Mouse (Mus musculus): ENCODE measurements at regions not wholly inside any gene's neighbourhood (a gene's known extent, or its start where the extent isn't known, plus 50 kb on each side); places are given as distances from the start of the nearest gene placed in this dataset.

DNA sequence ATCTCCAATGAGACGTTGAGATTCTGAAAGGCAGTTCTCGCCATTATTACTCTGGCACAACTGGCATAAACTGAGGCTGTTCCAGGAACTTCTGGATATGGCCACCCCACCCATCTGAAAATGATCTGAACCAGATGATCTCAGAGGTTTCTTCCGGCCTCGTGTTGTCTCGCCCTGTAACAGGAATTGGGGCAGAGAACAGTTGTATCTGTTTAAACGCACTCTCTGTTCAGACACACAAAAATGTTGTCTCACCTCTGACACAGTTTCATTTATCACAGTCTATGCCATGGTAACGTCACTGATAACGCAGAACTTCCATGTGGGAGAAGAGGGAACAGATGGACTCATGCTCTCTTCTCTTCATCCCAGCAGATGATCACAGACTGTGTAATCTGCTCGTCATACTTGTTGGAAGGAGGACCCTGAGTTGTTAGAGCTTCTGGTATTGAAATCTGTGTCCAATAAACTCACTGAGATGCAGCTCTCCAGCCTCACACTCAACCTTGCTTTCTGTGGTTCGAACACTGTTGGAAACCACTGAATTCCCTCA, 63.9 kb upstream of the Sv2b start:
- H3K9ac ChIP-seq (ENCODE audit: low read length), result no peak overlapping the region
- no peaks in the 10 kb centered on the region for H3K9me3 ChIP-seq (ENCODE audit: control insufficient read depth, low read length)
- no peaks in the 10 kb centered on the region for H3K4me1 ChIP-seq (ENCODE audit: control insufficient read depth, insufficient read depth, low read length)
- no peak overlapping the region for H3K4me2 ChIP-seq (ENCODE audit: low read depth)
- 74% methylated on average over 10 of the region's 10 CpGs for WGBS
- H3K27me3 ChIP-seq (ENCODE audit: control insufficient read depth, insufficient read depth, low read length), result no peaks in the 10 kb centered on the region
- DNase-seq (ENCODE audit: low spot score) (no peak), ATAC-seq (ENCODE audit: insufficient read depth, low FRiP score, low TSS enrichment) (no peak)
- H3K27ac ChIP-seq (ENCODE audit: low read depth, low read length), result no peak overlapping the region
- no peak overlapping the region for H3K4me3 ChIP-seq (ENCODE audit: low read depth, low read length)
- H3K36me3 ChIP-seq (ENCODE audit: control insufficient read depth, insufficient read depth, low read length), result no peaks in the 10 kb centered on the region

DNA sequence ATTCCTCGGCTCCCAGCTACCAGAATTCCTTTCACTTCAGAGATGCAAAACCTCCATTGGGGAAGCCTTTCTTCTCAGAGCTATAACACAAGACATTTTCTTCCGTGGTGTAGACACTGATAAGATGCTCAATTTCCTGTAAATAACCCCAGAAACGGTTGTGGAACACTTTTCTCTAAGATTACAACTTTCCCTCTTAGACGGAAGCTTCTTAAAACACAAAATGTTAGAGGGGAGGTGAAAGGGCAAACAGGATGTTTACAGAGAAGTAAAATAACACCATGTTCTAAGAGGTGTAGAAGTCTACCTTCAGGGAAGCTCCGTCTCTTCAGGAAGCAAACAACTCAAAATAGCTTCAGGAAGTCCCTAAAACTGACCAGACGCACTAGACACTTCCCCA, 65.4 kb upstream of the Sv2b start:
- Histone ChIP-seq H3K4me3 (ENCODE audit: low read depth, low read length) (no peak overlapping the region), H3K9ac (ENCODE audit: low read length) (no peak overlapping the region), H3K4me1 (ENCODE audit: control insufficient read depth, insufficient read depth, low read length) (no peaks in the 10 kb centered on the region), H3K4me2 (ENCODE audit: low read depth) (no peak overlapping the region), H3K27me3 (ENCODE audit: control insufficient read depth, insufficient read depth, low read length) (no peaks in the 10 kb centered on the region), H3K9me3 (ENCODE audit: control insufficient read depth, low read length) (no peaks in the 10 kb centered on the region), H3K36me3 (ENCODE audit: control insufficient read depth, insufficient read depth, low read length) (no peaks in the 10 kb centered on the region), H3K27ac (ENCODE audit: low read depth, low read length) (no peak overlapping the region)
- 81% methylated on average over 6 of the region's 6 CpGs for WGBS
- DNase-seq (ENCODE audit: low spot score) (no peak), ATAC-seq (ENCODE audit: insufficient read depth, low FRiP score, low TSS enrichment) (no peak)

DNA sequence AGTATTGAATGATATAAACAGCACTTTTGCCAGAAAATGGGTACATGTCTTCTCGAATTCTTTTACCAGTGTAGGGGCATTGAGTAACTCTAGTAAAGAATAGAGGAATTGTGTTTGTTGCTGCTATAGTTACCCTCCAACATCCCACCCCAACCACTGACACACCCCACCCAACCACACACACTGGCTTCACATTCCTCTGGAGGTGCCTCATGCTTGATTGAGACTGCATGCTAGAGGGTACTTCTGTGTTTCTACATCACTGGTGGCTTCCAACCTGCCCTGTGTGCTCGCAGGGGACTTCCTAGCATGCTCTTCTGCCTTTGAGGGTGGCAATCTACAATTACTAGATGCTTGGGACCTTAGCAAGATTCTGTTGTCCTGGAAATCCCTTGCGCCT, 70.5 kb upstream of the Sv2b start:
- ATAC-seq (ENCODE audit: insufficient read depth, low FRiP score, low TSS enrichment) (no peak), DNase-seq (ENCODE audit: low spot score) (no peak)
- Histone ChIP-seq H3K27me3 (ENCODE audit: control insufficient read depth, insufficient read depth, low read length) (no peaks in the 10 kb centered on the region), H3K4me2 (ENCODE audit: low read depth) (no peak overlapping the region), H3K9me3 (ENCODE audit: control insufficient read depth, low read length) (no peaks in the 10 kb centered on the region), H3K4me3 (ENCODE audit: low read depth, low read length) (no peak overlapping the region), H3K9ac (ENCODE audit: low read length) (no peak overlapping the region), H3K27ac (ENCODE audit: low read depth, low read length) (no peak overlapping the region), H3K36me3 (ENCODE audit: control insufficient read depth, insufficient read depth, low read length) (no peaks in the 10 kb centered on the region), H3K4me1 (ENCODE audit: control insufficient read depth, insufficient read depth, low read length) (no peaks in the 10 kb centered on the region)
- WGBS, result 88% methylated on average over 3 of the region's 3 CpGs

DNA sequence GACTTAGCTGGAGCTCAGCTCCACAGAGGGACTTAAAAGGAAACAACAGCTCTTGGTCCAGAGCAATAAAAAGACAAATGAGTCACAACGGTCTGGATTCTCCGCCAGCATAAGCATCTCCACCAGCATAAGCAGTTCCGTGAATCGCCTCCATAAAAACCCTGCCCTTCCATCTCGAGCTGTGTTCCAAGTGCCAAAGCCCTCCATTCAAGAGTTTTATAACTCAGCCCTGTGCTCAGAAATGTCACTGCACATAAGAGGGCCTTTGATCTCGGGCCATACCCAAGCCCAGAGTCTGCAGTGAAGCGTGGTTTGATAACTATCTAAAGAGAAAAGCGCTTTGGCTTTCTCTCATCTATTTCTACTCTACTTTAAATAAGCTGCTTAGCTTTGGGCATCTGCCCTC, 70.8 kb upstream of the Akap13 start:
- H3K9me3 ChIP-seq (ENCODE audit: control insufficient read depth, low read length), result no peaks in the 10 kb centered on the region
- 34% methylated on average over 8 of the region's 8 CpGs for WGBS
- no peak for DNase-seq (ENCODE audit: low spot score)
- no peak overlapping the region for H3K4me3 ChIP-seq (ENCODE audit: low read depth, low read length)
- no peaks in the 10 kb centered on the region for H3K4me1 ChIP-seq (ENCODE audit: control insufficient read depth, insufficient read depth, low read length)
- H3K9ac ChIP-seq (ENCODE audit: low read length), result no peak overlapping the region
- no peaks in the 10 kb centered on the region for H3K36me3 ChIP-seq (ENCODE audit: control insufficient read depth, insufficient read depth, low read length)
- no peaks in the 10 kb centered on the region for H3K27me3 ChIP-seq (ENCODE audit: control insufficient read depth, insufficient read depth, low read length)
- no peak for ATAC-seq (ENCODE audit: insufficient read depth, low FRiP score, low TSS enrichment)
- H3K27ac ChIP-seq (ENCODE audit: low read depth, low read length), result no peak overlapping the region
- no peak overlapping the region for H3K4me2 ChIP-seq (ENCODE audit: low read depth)

DNA sequence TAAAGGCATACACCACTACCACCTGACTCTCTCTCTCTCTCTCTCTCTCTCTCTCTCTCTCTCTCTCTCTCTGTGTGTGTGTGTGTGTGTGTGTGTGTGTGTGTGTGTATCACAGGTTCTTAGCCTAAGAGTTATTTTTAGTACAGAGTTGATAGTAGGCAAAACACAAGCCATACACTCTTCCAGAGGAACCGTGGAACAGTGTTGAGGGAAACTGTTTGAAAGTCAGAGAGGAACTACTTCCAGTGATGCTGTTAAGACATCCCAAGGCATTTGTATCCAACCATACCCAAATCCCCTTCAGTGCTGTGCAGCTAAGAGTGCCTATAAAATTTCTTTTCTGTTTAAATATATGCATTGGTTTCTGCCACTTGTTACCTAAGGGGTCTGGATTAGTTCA, 68.3 kb upstream of the Akap13 start:
- Histone ChIP-seq H3K9ac (ENCODE audit: low read length) (no peak overlapping the region), H3K36me3 (ENCODE audit: control insufficient read depth, insufficient read depth, low read length) (no peaks in the 10 kb centered on the region), H3K9me3 (ENCODE audit: control insufficient read depth, low read length) (no peaks in the 10 kb centered on the region), H3K27ac (ENCODE audit: low read depth, low read length) (no peak overlapping the region), H3K4me1 (ENCODE audit: control insufficient read depth, insufficient read depth, low read length) (no peaks in the 10 kb centered on the region), H3K27me3 (ENCODE audit: control insufficient read depth, insufficient read depth, low read length) (no peaks in the 10 kb centered on the region), H3K4me2 (ENCODE audit: low read depth) (no peak overlapping the region), H3K4me3 (ENCODE audit: low read depth, low read length) (no peak overlapping the region)
- 92% methylated on average over 1 of the region's 1 CpGs for WGBS
- ATAC-seq (ENCODE audit: insufficient read depth, low FRiP score, low TSS enrichment) (no peak), DNase-seq (ENCODE audit: low spot score) (no peak)

DNA sequence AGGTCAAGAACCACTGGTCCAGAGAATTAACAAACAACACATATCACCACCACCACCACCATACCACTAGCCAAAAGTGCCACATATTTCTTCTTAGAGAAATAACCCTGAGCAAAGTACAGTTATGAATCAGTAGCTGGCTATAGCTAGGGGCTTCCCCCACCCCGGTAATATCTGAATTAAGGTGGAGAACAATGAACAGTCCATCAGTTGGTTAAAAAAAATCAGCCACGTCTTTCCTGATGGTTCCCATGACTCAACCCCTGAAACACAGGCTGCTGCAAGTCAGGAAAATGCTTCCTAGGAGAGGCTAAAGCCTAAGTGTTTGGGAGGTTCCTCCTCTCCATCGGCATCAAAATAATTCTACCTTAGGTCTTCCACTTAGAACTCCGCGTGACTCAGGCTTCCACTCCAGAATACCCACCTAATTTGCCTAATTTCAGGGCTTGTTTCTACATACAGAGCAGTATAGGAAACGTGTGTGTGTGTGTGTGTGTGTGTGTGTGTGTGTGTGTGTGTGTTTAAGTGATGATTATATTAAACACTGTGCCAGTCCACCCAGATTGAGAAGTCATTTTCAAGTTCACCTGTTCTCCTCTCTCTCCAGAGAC, 67.4 kb upstream of the Akap13 start:
- DNase-seq (ENCODE audit: low spot score) (no peak), ATAC-seq (ENCODE audit: insufficient read depth, low FRiP score, low TSS enrichment) (no peak)
- H3K4me1 ChIP-seq (ENCODE audit: control insufficient read depth, insufficient read depth, low read length), result no peaks in the 10 kb centered on the region
- no peaks in the 10 kb centered on the region for H3K36me3 ChIP-seq (ENCODE audit: control insufficient read depth, insufficient read depth, low read length)
- no peaks in the 10 kb centered on the region for H3K27me3 ChIP-seq (ENCODE audit: control insufficient read depth, insufficient read depth, low read length)
- H3K4me2 ChIP-seq (ENCODE audit: low read depth), result no peak overlapping the region
- H3K27ac ChIP-seq (ENCODE audit: low read depth, low read length), result no peak overlapping the region
- no peak overlapping the region for H3K4me3 ChIP-seq (ENCODE audit: low read depth, low read length)
- H3K9me3 ChIP-seq (ENCODE audit: control insufficient read depth, low read length), result no peaks in the 10 kb centered on the region
- WGBS, result 87% methylated on average over 6 of the region's 6 CpGs
- H3K9ac ChIP-seq (ENCODE audit: low read length), result no peak overlapping the region

DNA sequence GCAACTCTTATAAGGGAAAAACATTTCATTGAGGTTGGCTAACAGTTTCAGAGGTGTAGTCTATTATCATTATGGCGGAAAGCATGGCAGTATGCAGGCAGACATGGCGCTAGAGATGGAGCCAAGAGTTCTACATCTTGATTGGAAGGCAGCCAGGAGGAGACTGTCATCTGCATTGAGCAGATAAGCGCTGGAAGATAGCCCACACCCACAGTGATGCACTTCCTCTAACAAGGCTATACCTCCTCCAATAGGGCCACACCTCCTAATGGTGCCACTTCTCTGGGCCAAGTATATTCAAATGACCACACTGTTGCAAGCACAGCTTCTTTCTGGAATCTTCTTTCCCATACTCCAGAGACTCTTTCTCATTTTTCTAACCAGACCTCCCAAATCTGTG, 65.2 kb upstream of the Akap13 start:
- no peak overlapping the region for H3K27ac ChIP-seq (ENCODE audit: low read depth, low read length)
- H3K4me1 ChIP-seq (ENCODE audit: control insufficient read depth, insufficient read depth, low read length), result no peaks in the 10 kb centered on the region
- no peak overlapping the region for H3K4me2 ChIP-seq (ENCODE audit: low read depth)
- DNase-seq (ENCODE audit: low spot score) (no peak), ATAC-seq (ENCODE audit: insufficient read depth, low FRiP score, low TSS enrichment) (no peak)
- no peak overlapping the region for H3K9ac ChIP-seq (ENCODE audit: low read length)
- WGBS, result 97% methylated on average over 3 of the region's 3 CpGs
- no peak overlapping the region for H3K4me3 ChIP-seq (ENCODE audit: low read depth, low read length)
- H3K27me3 ChIP-seq (ENCODE audit: control insufficient read depth, insufficient read depth, low read length), result no peaks in the 10 kb centered on the region
- H3K9me3 ChIP-seq (ENCODE audit: control insufficient read depth, low read length), result no peaks in the 10 kb centered on the region
- no peaks in the 10 kb centered on the region for H3K36me3 ChIP-seq (ENCODE audit: control insufficient read depth, insufficient read depth, low read length)

DNA sequence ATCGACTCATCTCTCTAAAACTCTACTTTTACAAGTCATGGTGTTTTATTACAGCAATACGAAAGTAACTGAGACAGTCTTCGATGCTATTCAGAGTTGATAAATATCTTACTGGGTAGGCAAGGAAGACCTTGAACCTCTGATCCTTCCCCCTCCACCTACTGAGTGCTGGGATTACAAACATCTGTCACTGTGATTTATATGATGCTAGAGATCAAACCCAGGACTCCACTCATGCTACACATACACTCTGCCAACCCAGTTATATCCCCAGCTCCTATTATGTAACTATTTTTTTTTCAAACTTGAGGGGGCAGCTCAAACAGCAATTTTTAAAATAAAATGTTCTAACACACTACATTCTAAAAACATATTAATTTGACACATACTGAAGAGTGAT, 62.6 kb upstream of the Akap13 start:
- H3K36me3 ChIP-seq (ENCODE audit: control insufficient read depth, insufficient read depth, low read length), result no peaks in the 10 kb centered on the region
- no peak for DNase-seq (ENCODE audit: low spot score)
- no peak overlapping the region for H3K4me3 ChIP-seq (ENCODE audit: low read depth, low read length)
- no peak for ATAC-seq (ENCODE audit: insufficient read depth, low FRiP score, low TSS enrichment)
- H3K4me1 ChIP-seq (ENCODE audit: control insufficient read depth, insufficient read depth, low read length), result no peaks in the 10 kb centered on the region
- WGBS, result 83% methylated on average over 3 of the region's 3 CpGs
- no peaks in the 10 kb centered on the region for H3K9me3 ChIP-seq (ENCODE audit: control insufficient read depth, low read length)
- H3K9ac ChIP-seq (ENCODE audit: low read length), result no peak overlapping the region
- H3K4me2 ChIP-seq (ENCODE audit: low read depth), result no peak overlapping the region
- no peak overlapping the region for H3K27ac ChIP-seq (ENCODE audit: low read depth, low read length)
- no peaks in the 10 kb centered on the region for H3K27me3 ChIP-seq (ENCODE audit: control insufficient read depth, insufficient read depth, low read length)

DNA sequence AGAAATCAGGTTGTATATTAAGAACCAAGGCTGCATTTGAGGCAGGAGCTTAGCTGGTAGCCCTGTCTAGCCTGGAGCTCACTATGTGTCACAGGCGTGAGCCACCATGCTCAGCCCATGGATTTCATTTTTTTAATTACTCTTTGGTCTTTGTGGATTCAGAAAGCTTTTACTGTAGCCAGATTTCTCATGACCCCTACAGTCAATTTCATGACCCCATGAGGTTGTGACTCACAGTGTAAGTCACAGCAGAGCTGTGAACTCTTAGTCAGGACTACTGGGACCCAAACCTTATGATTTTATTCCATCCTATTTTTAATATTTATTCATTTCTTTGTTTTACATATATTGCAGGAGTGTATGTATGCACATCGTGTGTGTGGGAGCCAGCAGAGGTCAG, 61.9 kb upstream of the Akap13 start:
- DNase-seq (ENCODE audit: low spot score) (no peak), ATAC-seq (ENCODE audit: insufficient read depth, low FRiP score, low TSS enrichment) (no peak)
- Histone ChIP-seq H3K4me3 (ENCODE audit: low read depth, low read length) (no peak overlapping the region), H3K4me1 (ENCODE audit: control insufficient read depth, insufficient read depth, low read length) (no peaks in the 10 kb centered on the region), H3K9me3 (ENCODE audit: control insufficient read depth, low read length) (no peaks in the 10 kb centered on the region), H3K27ac (ENCODE audit: low read depth, low read length) (no peak overlapping the region), H3K9ac (ENCODE audit: low read length) (no peak overlapping the region), H3K4me2 (ENCODE audit: low read depth) (no peak overlapping the region), H3K27me3 (ENCODE audit: control insufficient read depth, insufficient read depth, low read length) (no peaks in the 10 kb centered on the region), H3K36me3 (ENCODE audit: control insufficient read depth, insufficient read depth, low read length) (no peaks in the 10 kb centered on the region)
- 86% methylated on average over 2 of the region's 2 CpGs for WGBS
